Mouse (Mus musculus): ENCODE data around the gene Per2. TPM values are rescaled to one million over a fixed set of nuclear protein-coding genes. Genes with fewer than 3 reads are reported as not detected.

The Per2 gene
- polyA plus RNA-seq, 1 experiment from 2014 or later: 6.8 TPM

GRCm38 (mm10) chr1:91456301-91456801 is 2.8 kb downstream of the Per2 start:
- Histone ChIP-seq H3K4me1 (ENCODE audit: control insufficient read depth, insufficient read depth, low read length) (peaks cover 28% of the 10 kb centered on the region), H3K9ac (replicated peaks; ENCODE audit: low read length) (no peak overlapping the region; the same call in 1 of the 2 replicates), H3K4me2 (ENCODE audit: low read length) (peak overlapping the region; percentile 24; the same call in 1 of the 2 replicates), H3K27me3 (ENCODE audit: control insufficient read depth, insufficient read depth, low read length) (no peaks in the 10 kb centered on the region; the same call in 1 of the 2 replicates), H3K27ac (replicated peaks; ENCODE audit: low read depth, low read length) (no peak overlapping the region), H3K4me3 (replicated peaks; ENCODE audit: low read depth, low read length) (no peak overlapping the region), H3K9me3 (ENCODE audit: control insufficient read depth, low read length) (no peaks in the 10 kb centered on the region), H3K36me3 (ENCODE audit: control insufficient read depth, insufficient read depth, low read length) (no peaks in the 10 kb centered on the region)
- ATAC-seq (ENCODE audit: low FRiP score, low TSS enrichment) (no peak), DNase-seq (peak; percentile 61)
- WGBS: 22% methylated on average over 11 of the region's 11 CpGs

GRCm38 (mm10) chr1:91455661-91456161 is 3.4 kb downstream of the Per2 start:
- Histone ChIP-seq H3K4me1 (ENCODE audit: control insufficient read depth, insufficient read depth, low read length) (peaks cover 28% of the 10 kb centered on the region), H3K9ac (replicated peaks; ENCODE audit: low read length) (no peak overlapping the region), H3K4me2 (ENCODE audit: low read length) (0 out of 2 replicates have a peak overlapping the region, but pooled peaks have one; percentile 24), H3K4me3 (replicated peaks; ENCODE audit: low read depth, low read length) (no peak overlapping the region), H3K9me3 (ENCODE audit: control insufficient read depth, low read length) (no peaks in the 10 kb centered on the region), H3K36me3 (ENCODE audit: control insufficient read depth, insufficient read depth, low read length) (no peaks in the 10 kb centered on the region; the same call in 1 of the 2 replicates), H3K27me3 (ENCODE audit: control insufficient read depth, insufficient read depth, low read length) (no peaks in the 10 kb centered on the region; the same call in 1 of the 2 replicates), H3K27ac (replicated peaks; ENCODE audit: low read depth, low read length) (no peak overlapping the region)
- DNase-seq (peak; percentile 18), ATAC-seq (ENCODE audit: low FRiP score, low TSS enrichment) (no peak)
- WGBS: 36% methylated on average over 7 of the region's 7 CpGs

GRCm38 (mm10) chr1:91454927-91455326 is 4.2 kb downstream of the Per2 start:
- peaks cover 7% of the 10 kb centered on the region; the same call in 1 of the 2 replicates for H3K36me3 ChIP-seq (ENCODE audit: control insufficient read depth, insufficient read depth, low read length)
- peaks cover 24% of the 10 kb centered on the region for H3K4me1 ChIP-seq (ENCODE audit: control insufficient read depth, insufficient read depth, low read length)
- H3K4me3 ChIP-seq (replicated peaks; ENCODE audit: low read depth, low read length): no peak overlapping the region
- no peak overlapping the region for H3K4me2 ChIP-seq (ENCODE audit: low read length)
- H3K27ac ChIP-seq (replicated peaks; ENCODE audit: low read depth, low read length): no peak overlapping the region
- H3K27me3 ChIP-seq (ENCODE audit: control insufficient read depth, insufficient read depth, low read length): no peaks in the 10 kb centered on the region; the same call in 1 of the 2 replicates
- DNase-seq: no peak
- no peak overlapping the region for H3K9ac ChIP-seq (replicated peaks; ENCODE audit: low read length)
- 96% methylated on average over 3 of the region's 3 CpGs for WGBS
- no peak for ATAC-seq (ENCODE audit: low FRiP score, low TSS enrichment)
- no peaks in the 10 kb centered on the region for H3K9me3 ChIP-seq (ENCODE audit: control insufficient read depth, low read length)

- WGBS: 92% methylated on average over 3 of the region's 3 CpGs
- Histone ChIP-seq H3K36me3 (ENCODE audit: control insufficient read depth, insufficient read depth, low read length) (peaks cover 11% of the 10 kb centered on the region; the same call in 1 of the 2 replicates), H3K9me3 (ENCODE audit: control insufficient read depth, low read length) (no peaks in the 10 kb centered on the region)
These were observed 4.8 kb downstream of the Per2 start for GRCm38 (mm10) chr1:91454366-91454765.

GRCm38 (mm10) chr1:91453932-91454331 is 5.2 kb downstream of the Per2 start:
- Histone ChIP-seq H3K4me1 (ENCODE audit: control insufficient read depth, insufficient read depth, low read length) (peaks cover 21% of the 10 kb centered on the region), H3K27ac (replicated peaks; ENCODE audit: low read depth, low read length) (no peak overlapping the region), H3K9me3 (ENCODE audit: control insufficient read depth, low read length) (no peaks in the 10 kb centered on the region), H3K27me3 (ENCODE audit: control insufficient read depth, insufficient read depth, low read length) (no peaks in the 10 kb centered on the region; the same call in 1 of the 2 replicates), H3K4me2 (ENCODE audit: low read length) (no peak overlapping the region), H3K9ac (replicated peaks; ENCODE audit: low read length) (no peak overlapping the region), H3K36me3 (ENCODE audit: control insufficient read depth, insufficient read depth, low read length) (peaks cover 15% of the 10 kb centered on the region), H3K4me3 (replicated peaks; ENCODE audit: low read depth, low read length) (no peak overlapping the region)
- no peak for ATAC-seq (ENCODE audit: low FRiP score, low TSS enrichment)
- WGBS: 87% methylated on average over 9 of the region's 9 CpGs
- no peak for DNase-seq

More at GRCm38 (mm10) chr1:91454366-91454765, 4.8 kb downstream of the Per2 start:
- no peak overlapping the region for H3K9ac ChIP-seq (replicated peaks; ENCODE audit: low read length)
- DNase-seq (no peak), ATAC-seq (ENCODE audit: low FRiP score, low TSS enrichment) (no peak)
- no peak overlapping the region for H3K4me2 ChIP-seq (ENCODE audit: low read length)
- no peak overlapping the region for H3K4me3 ChIP-seq (replicated peaks; ENCODE audit: low read depth, low read length)
- H3K4me1 ChIP-seq (ENCODE audit: control insufficient read depth, insufficient read depth, low read length): peaks cover 21% of the 10 kb centered on the region
- H3K27ac ChIP-seq (replicated peaks; ENCODE audit: low read depth, low read length): no peak overlapping the region
- no peaks in the 10 kb centered on the region; the same call in 1 of the 2 replicates for H3K27me3 ChIP-seq (ENCODE audit: control insufficient read depth, insufficient read depth, low read length)

GRCm38 (mm10) chr1:91451547-91452084 is 7.5 kb downstream of the Per2 start:
- ATAC-seq (ENCODE audit: low FRiP score, low TSS enrichment) (no peak), DNase-seq (no peak)
- Histone ChIP-seq H3K36me3 (ENCODE audit: control insufficient read depth, insufficient read depth, low read length) (peaks cover 26% of the 10 kb centered on the region), H3K27me3 (ENCODE audit: control insufficient read depth, insufficient read depth, low read length) (no peaks in the 10 kb centered on the region), H3K4me3 (replicated peaks; ENCODE audit: low read depth, low read length) (no peak overlapping the region), H3K9me3 (ENCODE audit: control insufficient read depth, low read length) (no peaks in the 10 kb centered on the region), H3K4me1 (ENCODE audit: control insufficient read depth, insufficient read depth, low read length) (peaks cover 10% of the 10 kb centered on the region), H3K4me2 (ENCODE audit: low read length) (no peak overlapping the region), H3K27ac (replicated peaks; ENCODE audit: low read depth, low read length) (no peak overlapping the region), H3K9ac (replicated peaks; ENCODE audit: low read length) (no peak overlapping the region)
- WGBS: 69% methylated on average over 5 of the region's 5 CpGs

- DNase-seq: no peak
These were observed 8.3 kb downstream of the Per2 start for GRCm38 (mm10) chr1:91450851-91451250.

GRCm38 (mm10) chr1:91448688-91449087 is 10.4 kb downstream of the Per2 start:
- no peak for ATAC-seq (ENCODE audit: low FRiP score, low TSS enrichment)
- no peak for DNase-seq

More at GRCm38 (mm10) chr1:91450851-91451250, 8.3 kb downstream of the Per2 start:
- Histone ChIP-seq H3K9ac (replicated peaks; ENCODE audit: low read length) (no peak overlapping the region), H3K36me3 (ENCODE audit: control insufficient read depth, insufficient read depth, low read length) (peaks cover 27% of the 10 kb centered on the region), H3K27ac (replicated peaks; ENCODE audit: low read depth, low read length) (no peak overlapping the region), H3K9me3 (ENCODE audit: control insufficient read depth, low read length) (no peaks in the 10 kb centered on the region), H3K4me2 (ENCODE audit: low read length) (no peak overlapping the region), H3K27me3 (ENCODE audit: control insufficient read depth, insufficient read depth, low read length) (no peaks in the 10 kb centered on the region), H3K4me3 (replicated peaks; ENCODE audit: low read depth, low read length) (no peak overlapping the region), H3K4me1 (ENCODE audit: control insufficient read depth, insufficient read depth, low read length) (peaks cover 3% of the 10 kb centered on the region)
- no peak for ATAC-seq (ENCODE audit: low FRiP score, low TSS enrichment)
- WGBS: 90% methylated on average over 5 of the region's 5 CpGs

GRCm38 (mm10) chr1:91446511-91446910 is 12.6 kb downstream of the Per2 start:
- DNase-seq (no peak), ATAC-seq (ENCODE audit: low FRiP score, low TSS enrichment) (no peak)
- Histone ChIP-seq H3K9ac (replicated peaks; ENCODE audit: low read length) (no peak overlapping the region), H3K4me3 (replicated peaks; ENCODE audit: low read depth, low read length) (no peak overlapping the region), H3K9me3 (ENCODE audit: control insufficient read depth, low read length) (no peaks in the 10 kb centered on the region), H3K27ac (replicated peaks; ENCODE audit: low read depth, low read length) (no peak overlapping the region), H3K27me3 (ENCODE audit: control insufficient read depth, insufficient read depth, low read length) (no peaks in the 10 kb centered on the region), H3K4me1 (ENCODE audit: control insufficient read depth, insufficient read depth, low read length) (no peaks in the 10 kb centered on the region), H3K36me3 (ENCODE audit: control insufficient read depth, insufficient read depth, low read length) (peaks cover 50% of the 10 kb centered on the region), H3K4me2 (ENCODE audit: low read length) (no peak overlapping the region)
- 94% methylated on average over 4 of the region's 4 CpGs for WGBS

More at GRCm38 (mm10) chr1:91448688-91449087, 10.4 kb downstream of the Per2 start:
- Histone ChIP-seq H3K9me3 (ENCODE audit: control insufficient read depth, low read length) (no peaks in the 10 kb centered on the region), H3K9ac (replicated peaks; ENCODE audit: low read length) (no peak overlapping the region), H3K36me3 (ENCODE audit: control insufficient read depth, insufficient read depth, low read length) (peaks cover 35% of the 10 kb centered on the region), H3K4me1 (ENCODE audit: control insufficient read depth, insufficient read depth, low read length) (no peaks in the 10 kb centered on the region), H3K4me3 (replicated peaks; ENCODE audit: low read depth, low read length) (no peak overlapping the region), H3K4me2 (ENCODE audit: low read length) (no peak overlapping the region), H3K27me3 (ENCODE audit: control insufficient read depth, insufficient read depth, low read length) (no peaks in the 10 kb centered on the region), H3K27ac (replicated peaks; ENCODE audit: low read depth, low read length) (no peak overlapping the region)
- 95% methylated on average over 10 of the region's 10 CpGs for WGBS
